Mouse (Mus musculus) neutrophil, adult 65 days (primary cell): ENCODE results near the gene Dnah2. TPM values are rescaled to one million over a fixed set of nuclear protein-coding genes. Genes with fewer than 3 reads are reported as not detected.

Source experiments
- total RNA-seq: library from RNA; stranded (reverse); gene quantifications from 2 replicates; pipeline ENCODE4 v1.2.4, GENCODE M21; 2023

Dnah2 gene
- total RNA-seq = 2.1 and 6.3 TPM in 2 replicates

DNA sequence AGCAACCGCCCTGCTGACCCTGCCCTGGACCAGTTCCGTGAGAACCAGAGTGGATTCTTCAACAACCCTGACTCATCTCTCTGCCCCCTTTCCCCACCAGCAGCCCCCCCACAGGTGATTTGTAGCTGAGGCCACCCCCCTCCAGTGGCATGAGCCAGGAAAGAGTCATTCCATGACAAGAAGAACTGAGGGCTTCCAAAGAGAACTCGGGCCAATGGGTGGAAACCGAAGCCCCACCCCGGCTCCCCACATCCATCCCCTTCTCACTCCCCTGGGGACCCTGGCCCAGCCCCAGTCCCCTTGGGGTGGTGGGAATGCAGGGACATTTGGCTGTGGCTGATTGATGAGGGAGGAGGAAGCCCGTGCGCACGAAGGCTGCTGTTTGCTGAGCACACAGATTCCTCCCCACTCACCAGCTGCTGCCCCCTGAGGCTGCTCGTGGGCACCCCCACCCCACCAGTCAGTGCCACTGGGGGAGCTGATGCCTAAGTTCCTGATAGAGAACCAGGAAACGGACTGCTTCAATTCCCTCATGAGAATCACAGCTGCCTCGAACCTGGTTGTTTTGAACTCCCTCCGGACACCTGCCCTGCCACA, at the start of gene Dnah2:
Gene Dnah2, minus strand, starts transcription at position 51 of the 597 bp plus-strand sequence.

DNA sequence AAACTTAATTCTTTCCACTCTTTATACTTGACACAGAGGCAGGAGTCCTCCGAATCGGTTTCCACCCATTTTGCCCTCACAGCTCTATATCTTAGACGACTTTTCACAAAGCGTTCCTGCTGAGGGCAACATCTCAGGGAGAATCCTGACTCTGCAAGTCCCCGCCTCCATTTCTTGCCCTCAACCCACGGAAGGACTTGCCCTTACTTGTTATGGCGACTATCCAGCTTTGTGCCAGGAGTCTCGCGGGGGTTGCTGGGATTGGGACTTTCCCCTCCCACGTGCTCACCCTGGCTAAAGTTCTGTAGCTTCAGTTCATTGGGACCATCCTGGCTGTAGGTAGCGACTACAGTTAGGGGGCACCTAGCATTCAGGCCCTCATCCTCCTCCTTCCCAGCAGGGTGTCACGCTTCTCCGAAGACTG, 31.2 kb upstream of the Dnah2 start, which contains the start of the genes Wrap53 and Trp53:
Gene Wrap53, minus strand, starts transcription at position 165 of the 424 bp plus-strand sequence.
Gene Trp53, plus strand, starts transcription at position 269 of the 424 bp plus-strand sequence.

DNA sequence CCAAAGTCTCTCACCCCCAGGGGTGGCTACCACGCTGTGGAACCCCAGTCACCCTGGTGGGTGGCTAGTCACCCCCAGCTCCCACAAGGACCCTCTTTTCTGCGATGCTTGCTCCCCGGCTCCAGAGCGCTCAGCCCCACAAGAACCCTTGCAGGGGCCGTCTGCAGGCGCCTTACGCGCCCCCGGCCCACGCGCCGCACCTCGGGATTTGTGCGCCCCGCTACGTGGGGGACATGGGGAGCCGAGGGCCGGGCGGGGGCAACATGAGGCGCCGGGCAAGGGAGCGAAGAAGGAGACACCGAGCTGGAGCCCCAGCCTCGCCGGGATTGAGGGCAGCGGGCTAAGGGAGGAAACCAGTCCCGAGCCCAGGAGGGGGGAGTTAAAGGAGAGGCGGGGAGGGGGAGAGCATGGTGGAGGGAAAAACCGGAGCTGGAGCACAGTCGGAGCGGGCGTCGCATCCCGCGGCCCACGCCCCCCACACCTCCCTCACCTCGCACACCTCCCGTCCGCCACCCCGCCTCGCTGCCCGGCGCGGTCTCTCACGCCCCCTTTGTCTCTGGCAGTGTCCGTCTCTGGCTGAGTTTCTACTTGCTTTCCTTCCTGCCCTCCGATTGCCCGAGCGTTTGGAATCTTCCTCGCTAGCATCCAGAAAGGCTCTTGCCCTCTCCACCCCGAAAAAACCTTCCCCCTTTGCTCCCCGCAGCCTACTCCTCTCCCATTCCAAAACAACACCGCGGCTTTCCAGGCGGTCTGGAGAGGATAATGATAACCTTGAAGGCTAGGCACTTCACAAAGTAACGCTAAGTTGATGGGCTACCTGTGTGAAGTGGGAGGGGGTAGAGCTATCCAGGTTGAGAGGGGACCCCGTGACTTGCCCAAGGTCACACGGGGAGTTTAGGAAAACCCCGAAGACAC, 11.2 kb upstream of the Dnah2 start, which contains the start of gene Efnb3:
Gene Efnb3, minus strand, starts transcription at position 355 of the 915 bp plus-strand sequence.

DNA sequence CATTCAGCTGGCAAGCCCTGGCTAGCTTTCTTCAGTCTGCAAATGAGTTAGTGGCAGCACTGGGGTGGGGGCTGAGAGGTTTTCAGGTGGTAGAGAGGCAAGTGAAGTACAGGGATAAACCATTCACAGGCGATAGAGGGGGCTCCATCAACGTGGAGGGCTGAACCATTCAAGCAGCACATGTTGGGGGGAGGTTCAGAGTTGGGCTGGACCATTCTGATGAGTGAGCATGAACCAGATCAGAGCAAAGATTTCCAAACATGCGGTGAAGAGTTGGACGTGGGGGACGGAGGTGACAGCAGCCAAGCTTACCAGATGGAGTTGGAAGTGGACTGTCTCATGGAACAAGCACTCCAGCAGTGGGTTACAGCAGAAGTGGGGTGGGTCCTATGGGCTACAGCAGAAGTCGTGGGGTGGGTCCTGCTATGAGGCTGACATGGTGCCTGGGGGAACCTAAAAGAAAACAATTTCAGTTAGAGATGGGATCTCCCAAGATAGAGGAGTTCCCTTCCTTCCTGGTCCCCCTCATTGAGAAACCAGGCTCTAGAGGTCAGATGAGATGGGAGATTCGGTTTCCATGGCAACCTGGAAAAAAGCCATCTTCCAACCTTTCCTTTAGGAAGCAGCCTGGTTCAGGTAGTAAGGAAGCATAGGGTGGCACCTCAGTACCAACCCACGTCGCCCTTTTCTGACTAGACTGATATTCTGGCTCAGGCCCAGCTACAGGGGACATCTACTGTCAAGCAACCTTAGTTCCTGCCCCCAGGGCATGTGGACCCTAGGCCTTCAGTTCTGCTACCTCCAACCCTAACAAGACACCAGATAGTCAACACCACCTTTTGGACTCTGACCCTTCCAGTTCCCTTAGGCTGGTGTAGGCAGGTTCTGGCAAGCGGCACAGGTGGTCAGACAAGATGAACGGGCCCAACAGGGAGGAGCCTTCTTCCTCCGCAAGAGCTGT, 135.4 kb downstream of the Dnah2 start, which contains the start of gene Kdm6b:
Gene Kdm6b, minus strand, starts transcription at position 455 of the 961 bp plus-strand sequence.

DNA sequence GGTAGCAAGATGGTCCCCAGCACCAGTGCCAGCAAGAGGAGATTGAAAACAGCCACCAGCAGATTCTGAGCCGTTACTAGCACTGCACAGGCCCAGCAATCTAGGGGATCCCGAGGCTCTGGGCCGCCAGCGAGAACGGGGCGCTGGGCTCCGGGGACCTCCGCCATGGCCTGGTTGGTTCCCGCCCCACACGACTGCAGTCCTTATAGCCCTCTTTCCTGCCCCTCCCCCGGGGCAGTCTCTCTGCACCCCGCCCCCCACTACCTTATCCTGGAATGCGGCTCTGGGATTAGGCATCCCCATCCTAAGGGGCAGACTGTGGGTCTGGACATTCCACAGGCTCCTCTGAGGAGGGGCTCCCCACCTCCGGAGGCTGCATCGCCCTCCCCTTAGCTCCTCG, 150.9 kb downstream of the Dnah2 start, which contains the start of gene Tmem88:
Gene Tmem88, minus strand, starts transcription at position 176 of the 400 bp plus-strand sequence.

GRCm38 (mm10) chr11:69395235-69395633, 153.7 kb downstream of the Dnah2 start, which contains the start of the genes Naa38 and Cyb5d1:
Naa38 (plus strand) TSS chr11:69395487.
Cyb5d1 (minus strand) TSS chr11:69395631.

Other genes starting within 250 kb of the Dnah2 start
- 10.1 and 10.6 TPM in 2 replicates for gene Cntrob, start 225.3 kb downstream of the Dnah2 start, total RNA-seq
- 39.8 and 44.7 TPM in 2 replicates for gene Trappc1, start 225.1 kb downstream of the Dnah2 start, total RNA-seq
- gene Kcnab3, start 222.9 kb downstream of the Dnah2 start, total RNA-seq = 0.52 TPM in 1 of 2 replicates, not detected in the other
- 0.66 and 0.93 TPM in 2 replicates for gene Rnf227, start 208.6 kb downstream of the Dnah2 start, total RNA-seq
- 11.1 and 13.1 TPM in 2 replicates for gene Chd3, start 179.7 kb downstream of the Dnah2 start, total RNA-seq
- gene Naa38, start 153.6 kb downstream of the Dnah2 start, total RNA-seq = 20.3 and 25.1 TPM in 2 replicates
- gene Cyb5d1, start 153.5 kb downstream of the Dnah2 start, total RNA-seq = 27.9 and 30.6 TPM in 2 replicates
- gene Tmem88, start 150.9 kb downstream of the Dnah2 start, total RNA-seq = 3.1 and 3.2 TPM in 2 replicates
- gene Kdm6b, start 135.4 kb downstream of the Dnah2 start, total RNA-seq = 256 and 289 TPM in 2 replicates
- 0.23 and 0.28 TPM in 2 replicates for gene Efnb3, start 11.1 kb upstream of the Dnah2 start, total RNA-seq
- 9.3 and 11.2 TPM in 2 replicates for gene Wrap53, start 31.1 kb upstream of the Dnah2 start, total RNA-seq
- gene Trp53, start 31.2 kb upstream of the Dnah2 start, total RNA-seq = 33.7 and 43.7 TPM in 2 replicates
- gene Atp1b2, start 56.8 kb upstream of the Dnah2 start, total RNA-seq = not detected in 2 replicates
- gene Shbg, start 68.8 kb upstream of the Dnah2 start, total RNA-seq = not detected in 2 replicates
- gene Sat2, start 72.9 kb upstream of the Dnah2 start, total RNA-seq = not detected in 2 replicates
- 43.9 and 65.2 TPM in 2 replicates for gene Fxr2, start 83.9 kb upstream of the Dnah2 start, total RNA-seq
- gene Sox15, start 106.2 kb upstream of the Dnah2 start, total RNA-seq = 0.95 TPM in 1 of 2 replicates, not detected in the other
- gene Mpdu1, start 113.5 kb upstream of the Dnah2 start, total RNA-seq = 67.2 and 77.6 TPM in 2 replicates
- gene Cd68, start 117.0 kb upstream of the Dnah2 start, total RNA-seq = 79.5 and 104 TPM in 2 replicates
- gene Eif4a1, start 123.3 kb upstream of the Dnah2 start, total RNA-seq = 525 and 565 TPM in 2 replicates
- gene Senp3, start 133.0 kb upstream of the Dnah2 start, total RNA-seq = 77.3 and 91.6 TPM in 2 replicates
- gene Tnfsf13, start 136.7 kb upstream of the Dnah2 start, total RNA-seq = 10.0 and 11.1 TPM in 2 replicates
- gene Tnfsf12, start 146.7 kb upstream of the Dnah2 start, total RNA-seq = 7.3 and 8.2 TPM in 2 replicates
- 1.4 and 4.9 TPM in 2 replicates for gene Tnfsfm13, start 147.0 kb upstream of the Dnah2 start, total RNA-seq
- 74.6 and 76.6 TPM in 2 replicates for gene Polr2a, start 209.5 kb upstream of the Dnah2 start, total RNA-seq
- gene Slc35g3, start 212.9 kb upstream of the Dnah2 start, total RNA-seq = not detected in 2 replicates
- gene Zbtb4, start 216.8 kb upstream of the Dnah2 start, total RNA-seq = 0.70 and 1.2 TPM in 2 replicates
- gene Chrnb1, start 246.8 kb upstream of the Dnah2 start, total RNA-seq = 0.54 and 1.0 TPM in 2 replicates